Mouse (Mus musculus) layer of hippocampus, adult 9-11 months (tissue): ENCODE data around the gene Ythdf2.

Experiments
- DNase-seq: peaks from one replicate; pipeline ENCODE4 v3.0.0; 2022

Gene Ythdf2

GRCm38 (mm10) chr4:132209299-132209698, 2.8 kb downstream of the Ythdf2 start:
- no peak for DNase-seq

- no peak for DNase-seq
Measured at GRCm38 (mm10) chr4:132207280-132207679, 4.8 kb downstream of the Ythdf2 start.

GRCm38 (mm10) chr4:132198771-132199170, 13.3 kb downstream of the Ythdf2 start:
- DNase-seq = no peak

GRCm38 (mm10) chr4:132198285-132198712, 13.8 kb downstream of the Ythdf2 start:
- no peak for DNase-seq

- no peak for DNase-seq
Measured at GRCm38 (mm10) chr4:132194975-132195374, 17.1 kb downstream of the Ythdf2 start.

GRCm38 (mm10) chr4:132194373-132194772, 17.7 kb downstream of the Ythdf2 start:
- no peak for DNase-seq

GRCm38 (mm10) chr4:132187826-132188401, 24.2 kb downstream of the Ythdf2 start:
- no peak for DNase-seq

- DNase-seq = no peak
Measured at GRCm38 (mm10) chr4:132183162-132183561, 28.9 kb downstream of the Ythdf2 start.

- DNase-seq = no peak
Measured at GRCm38 (mm10) chr4:132181721-132182658, 30.1 kb downstream of the Ythdf2 start.

- DNase-seq = no peak
Measured at GRCm38 (mm10) chr4:132180710-132181109, 31.4 kb downstream of the Ythdf2 start.

GRCm38 (mm10) chr4:132178630-132179059, 33.5 kb downstream of the Ythdf2 start:
- DNase-seq = peak; percentile 35

- DNase-seq = no peak
Measured at GRCm38 (mm10) chr4:132176474-132176873, 35.6 kb downstream of the Ythdf2 start.

- DNase-seq = peak; percentile 71
Measured at GRCm38 (mm10) chr4:132170891-132171290, 41.2 kb downstream of the Ythdf2 start.

GRCm38 (mm10) chr4:132169761-132170160, 42.3 kb downstream of the Ythdf2 start:
- DNase-seq = peak; percentile 52

GRCm38 (mm10) chr4:132169271-132169670, 42.8 kb downstream of the Ythdf2 start:
- DNase-seq = no peak

GRCm38 (mm10) chr4:132167436-132167835, 44.7 kb downstream of the Ythdf2 start:
- no peak for DNase-seq

- no peak for DNase-seq
Measured at GRCm38 (mm10) chr4:132166350-132167290, 45.5 kb downstream of the Ythdf2 start.

GRCm38 (mm10) chr4:132165691-132166090, 46.4 kb downstream of the Ythdf2 start:
- DNase-seq = peak; percentile 44

- no peak for DNase-seq
Measured at GRCm38 (mm10) chr4:132156941-132157622, 55.0 kb downstream of the Ythdf2 start.

- DNase-seq = no peak
Measured at GRCm38 (mm10) chr4:132154877-132155670, 57.0 kb downstream of the Ythdf2 start.

- no peak for DNase-seq
Measured at GRCm38 (mm10) chr4:132151673-132152072, 60.4 kb downstream of the Ythdf2 start.
